Mouse (Mus musculus): ENCODE data around the gene Gjb2.
A peak's percentile ranks its signal among the peaks of the same experiment; 100 is the strongest.

Gjb2 gene

GRCm38 (mm10) chr14:57107916-57108315, 3.4 kb upstream of the Gjb2 start:
- peaks cover 15% of the 10 kb centered on the region for H3K4me1 ChIP-seq (replicated peaks; ENCODE audit: low read depth, low read length)
- H3K36me3 ChIP-seq (ENCODE audit: insufficient read depth, low read length): no peaks in the 10 kb centered on the region
- TF ChIP-seq NANOG (IDR thresholded peaks at IDR 0.05; ENCODE audit: borderline replicate concordance, low read length) (no peak), CTCF (conservative IDR thresholded peaks at IDR 0.05; ENCODE audit: low read length) (no peak), POU5F1 (IDR thresholded peaks at IDR 0.05; ENCODE audit: borderline replicate concordance, low read length) (no peak)
- peaks cover 71% of the 10 kb centered on the region for H3K27me3 ChIP-seq (ENCODE audit: insufficient read depth, low read length)
- H3K9me3 ChIP-seq (ENCODE audit: low read length): no peaks in the 10 kb centered on the region
- H3K4me3 ChIP-seq (replicated peaks; ENCODE audit: low read length): no peak overlapping the region

DNA sequence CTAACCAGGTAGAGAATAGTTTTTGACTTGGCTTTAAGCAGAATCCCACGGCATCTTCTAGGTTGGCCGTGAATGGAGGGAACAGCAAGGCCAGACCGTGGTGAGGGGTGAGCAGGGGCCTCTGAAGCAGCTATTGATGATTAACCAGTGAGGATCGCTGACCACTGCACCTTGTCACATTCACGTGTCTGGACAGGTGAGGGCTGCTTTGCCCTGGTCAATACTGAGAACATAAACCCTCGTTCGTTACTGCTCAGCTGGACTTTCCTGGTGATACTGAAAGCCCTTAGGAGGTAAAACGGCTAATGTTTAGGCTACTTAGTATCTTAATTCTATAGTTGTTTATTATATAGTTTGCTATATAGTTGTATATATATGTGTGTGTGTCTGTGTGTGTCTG, 2.6 kb upstream of the Gjb2 start:
- H3K36me3 ChIP-seq (ENCODE audit: insufficient read depth, low read length): no peaks in the 10 kb centered on the region
- no peak for TF ChIP-seq POU5F1 (IDR thresholded peaks at IDR 0.05; ENCODE audit: borderline replicate concordance, low read length)
- no peak for TF ChIP-seq CTCF (conservative IDR thresholded peaks at IDR 0.05; ENCODE audit: low read length)
- peaks cover 80% of the 10 kb centered on the region for H3K27me3 ChIP-seq (ENCODE audit: insufficient read depth, low read length)
- H3K4me1 ChIP-seq (replicated peaks; ENCODE audit: low read depth, low read length): peaks cover 15% of the 10 kb centered on the region
- no peaks in the 10 kb centered on the region for H3K9me3 ChIP-seq (ENCODE audit: low read length)
- no peak overlapping the region for H3K4me3 ChIP-seq (replicated peaks; ENCODE audit: low read length)

DNA sequence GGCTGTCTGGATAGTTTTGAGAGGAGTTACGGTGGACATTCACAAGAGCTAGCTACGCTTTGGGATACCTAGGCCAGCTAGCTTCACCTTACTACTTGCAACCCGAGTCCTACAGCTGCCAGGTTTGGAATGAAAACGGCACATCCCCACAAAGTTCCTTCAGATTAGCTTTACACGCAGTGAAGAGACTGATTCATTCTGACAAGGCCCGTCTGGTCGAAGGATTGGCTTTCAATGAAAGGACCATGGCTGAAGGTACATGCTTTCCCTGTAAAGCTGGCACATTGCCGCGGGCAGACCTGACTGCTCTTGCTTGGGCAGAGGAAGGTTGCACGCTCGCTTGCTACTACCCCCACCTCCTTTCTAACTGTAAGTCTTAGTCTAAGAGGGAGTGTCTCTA, 1.2 kb upstream of the Gjb2 start:
- TF ChIP-seq POU5F1 (IDR thresholded peaks at IDR 0.05; ENCODE audit: borderline replicate concordance, low read length): no peak
- no peak for TF ChIP-seq NANOG (IDR thresholded peaks at IDR 0.05; ENCODE audit: borderline replicate concordance, low read length)
- no peak for TF ChIP-seq CTCF (conservative IDR thresholded peaks at IDR 0.05; ENCODE audit: low read length)
- Histone ChIP-seq H3K4me1 (replicated peaks; ENCODE audit: low read depth, low read length) (peaks cover 15% of the 10 kb centered on the region), H3K4me3 (replicated peaks; ENCODE audit: low read length) (no peak overlapping the region), H3K27me3 (ENCODE audit: insufficient read depth, low read length) (peaks cover 81% of the 10 kb centered on the region), H3K9me3 (ENCODE audit: low read length) (no peaks in the 10 kb centered on the region), H3K36me3 (ENCODE audit: insufficient read depth, low read length) (no peaks in the 10 kb centered on the region)

DNA sequence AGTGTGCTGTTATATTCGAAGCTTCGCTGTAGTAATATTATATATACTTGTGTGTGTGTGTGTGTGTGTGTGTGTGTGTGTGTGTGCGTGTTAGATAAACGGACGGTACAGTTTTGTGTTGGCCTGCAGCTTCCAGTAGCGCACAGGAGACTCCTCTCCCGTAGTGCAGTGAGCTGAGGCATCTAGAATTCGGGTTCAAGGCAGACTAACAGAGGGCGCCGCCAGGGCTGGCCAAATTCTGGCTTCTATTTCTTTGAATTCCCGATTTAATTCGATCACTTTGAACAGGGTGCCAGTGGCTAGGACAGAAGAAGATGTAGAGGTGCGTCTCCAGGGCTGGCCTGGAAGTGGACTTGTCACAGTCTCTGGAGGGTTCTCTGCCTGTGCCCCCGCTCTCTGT, 609 bp upstream of the Gjb2 start:
- H3K9me3 ChIP-seq (ENCODE audit: low read length): no peaks in the 10 kb centered on the region
- H3K4me1 ChIP-seq (replicated peaks; ENCODE audit: low read depth, low read length): peaks cover 15% of the 10 kb centered on the region
- H3K27me3 ChIP-seq (ENCODE audit: insufficient read depth, low read length): peaks cover 84% of the 10 kb centered on the region
- peak overlapping the region; percentile 79 for H3K4me3 ChIP-seq (replicated peaks; ENCODE audit: low read length)
- no peak for TF ChIP-seq CTCF (conservative IDR thresholded peaks at IDR 0.05; ENCODE audit: low read length)
- no peak for TF ChIP-seq POU5F1 (IDR thresholded peaks at IDR 0.05; ENCODE audit: borderline replicate concordance, low read length)
- TF ChIP-seq NANOG (IDR thresholded peaks at IDR 0.05; ENCODE audit: borderline replicate concordance, low read length): no peak
- no peaks in the 10 kb centered on the region for H3K36me3 ChIP-seq (ENCODE audit: insufficient read depth, low read length)

DNA sequence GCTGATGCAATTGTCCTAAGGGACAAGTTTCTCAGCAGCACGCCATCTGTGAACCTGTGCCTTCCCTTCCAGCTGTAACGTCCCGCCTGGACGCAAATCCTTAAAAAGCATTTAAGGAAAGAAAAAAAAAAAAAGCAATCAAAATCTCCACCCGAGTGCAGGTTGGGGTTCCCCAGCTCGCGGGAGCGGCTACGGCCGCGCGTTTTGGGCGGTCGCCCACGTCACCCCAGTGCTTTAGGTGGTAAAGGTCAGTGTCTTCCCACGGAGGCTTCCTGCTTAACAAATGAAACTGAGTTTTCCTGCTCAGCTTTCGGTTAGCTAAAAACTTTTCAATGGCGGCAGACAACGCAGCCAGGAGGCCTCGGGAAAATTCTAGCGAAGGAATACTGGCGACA, 794 bp downstream of the Gjb2 start:
- Histone ChIP-seq H3K9me3 (ENCODE audit: low read length) (no peaks in the 10 kb centered on the region), H3K27me3 (ENCODE audit: insufficient read depth, low read length) (peaks cover 83% of the 10 kb centered on the region), H3K4me1 (replicated peaks; ENCODE audit: low read depth, low read length) (peaks cover 15% of the 10 kb centered on the region), H3K36me3 (ENCODE audit: insufficient read depth, low read length) (no peaks in the 10 kb centered on the region), H3K4me3 (replicated peaks; ENCODE audit: low read length) (peak overlapping the region; percentile 79)
- no peak for TF ChIP-seq NANOG (IDR thresholded peaks at IDR 0.05; ENCODE audit: borderline replicate concordance, low read length)
- TF ChIP-seq CTCF (conservative IDR thresholded peaks at IDR 0.05; ENCODE audit: low read length): no peak
- TF ChIP-seq POU5F1 (IDR thresholded peaks at IDR 0.05; ENCODE audit: borderline replicate concordance, low read length): no peak

DNA sequence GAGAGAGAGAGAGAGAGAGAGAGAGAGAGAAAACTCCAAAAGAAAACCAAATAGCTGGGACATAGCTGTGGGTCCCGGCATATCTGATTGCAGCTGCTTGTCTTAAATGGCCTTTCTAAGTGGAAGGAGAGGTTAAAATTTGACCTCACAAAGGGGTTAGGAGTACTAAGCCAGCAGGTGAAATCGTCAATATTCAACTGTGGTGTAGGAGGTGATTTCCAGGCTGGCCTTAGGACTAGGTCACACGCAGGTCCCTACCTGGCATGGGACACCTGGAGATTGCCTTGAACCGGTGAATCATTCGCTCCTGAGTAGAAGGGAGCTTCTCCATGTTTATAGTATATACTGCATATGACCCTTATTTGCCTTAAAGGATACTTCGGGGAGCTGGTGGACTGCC, 1.4 kb downstream of the Gjb2 start:
- H3K4me3 ChIP-seq (replicated peaks; ENCODE audit: low read length): peak overlapping the region; percentile 79; the same call in 1 of the 2 replicates
- no peak for TF ChIP-seq NANOG (IDR thresholded peaks at IDR 0.05; ENCODE audit: borderline replicate concordance, low read length)
- no peak for TF ChIP-seq POU5F1 (IDR thresholded peaks at IDR 0.05; ENCODE audit: borderline replicate concordance, low read length)
- no peak for TF ChIP-seq CTCF (conservative IDR thresholded peaks at IDR 0.05; ENCODE audit: low read length)
- H3K36me3 ChIP-seq (ENCODE audit: insufficient read depth, low read length): no peaks in the 10 kb centered on the region
- no peaks in the 10 kb centered on the region for H3K9me3 ChIP-seq (ENCODE audit: low read length)
- peaks cover 80% of the 10 kb centered on the region for H3K27me3 ChIP-seq (ENCODE audit: insufficient read depth, low read length)
- peaks cover 15% of the 10 kb centered on the region for H3K4me1 ChIP-seq (replicated peaks; ENCODE audit: low read depth, low read length)

DNA sequence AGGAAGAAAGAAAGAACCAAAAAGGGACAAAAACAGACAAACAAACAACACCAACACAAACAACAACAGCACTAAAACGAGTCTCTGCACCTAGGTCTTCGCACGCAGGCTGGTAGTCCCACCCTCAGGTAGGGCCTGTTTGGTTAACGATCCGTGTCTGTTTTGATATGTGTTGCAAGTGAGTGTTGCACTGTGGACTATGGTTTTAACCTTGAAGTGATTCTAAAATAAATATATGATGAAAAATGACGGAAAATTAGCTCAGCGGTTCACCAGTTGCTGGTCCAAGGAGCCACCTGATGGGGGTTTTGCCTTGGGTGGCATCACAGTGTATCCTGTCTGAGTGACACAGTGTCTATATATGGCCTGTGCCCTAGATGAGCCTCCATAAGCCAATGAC, 2.9 kb downstream of the Gjb2 start:
- Histone ChIP-seq H3K27me3 (ENCODE audit: insufficient read depth, low read length) (peaks cover 68% of the 10 kb centered on the region), H3K4me3 (replicated peaks; ENCODE audit: low read length) (no peak overlapping the region), H3K36me3 (ENCODE audit: insufficient read depth, low read length) (no peaks in the 10 kb centered on the region), H3K4me1 (replicated peaks; ENCODE audit: low read depth, low read length) (peaks cover 15% of the 10 kb centered on the region), H3K9me3 (ENCODE audit: low read length) (no peaks in the 10 kb centered on the region)
- TF ChIP-seq POU5F1 (IDR thresholded peaks at IDR 0.05; ENCODE audit: borderline replicate concordance, low read length) (no peak), CTCF (conservative IDR thresholded peaks at IDR 0.05; ENCODE audit: low read length) (no peak), NANOG (IDR thresholded peaks at IDR 0.05; ENCODE audit: borderline replicate concordance, low read length) (no peak)

DNA sequence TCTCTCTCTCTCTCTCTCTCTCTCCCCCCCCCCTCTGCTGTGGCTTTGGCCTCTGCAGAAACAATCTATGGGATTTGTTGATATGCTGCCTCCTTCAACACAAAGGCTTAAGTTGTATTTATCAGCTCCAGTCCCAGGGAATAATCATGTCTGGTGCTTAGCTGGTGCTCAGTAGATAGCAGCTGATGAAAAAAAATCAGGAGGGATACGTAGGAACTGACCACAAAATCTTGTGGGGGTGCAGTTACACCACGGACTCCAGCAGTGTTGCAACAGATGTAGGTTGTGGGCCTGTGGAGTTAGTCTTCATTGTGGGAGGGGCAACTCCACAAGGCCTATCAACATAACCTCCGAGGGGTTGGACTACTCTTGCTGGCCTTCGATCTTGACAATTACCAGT, 8.6 kb downstream of the Gjb2 start:
- H3K4me3 ChIP-seq (replicated peaks; ENCODE audit: low read length): no peak overlapping the region
- TF ChIP-seq CTCF (conservative IDR thresholded peaks at IDR 0.05; ENCODE audit: low read length) (no peak), POU5F1 (IDR thresholded peaks at IDR 0.05; ENCODE audit: borderline replicate concordance, low read length) (no peak), NANOG (IDR thresholded peaks at IDR 0.05; ENCODE audit: borderline replicate concordance, low read length) (no peak)
- H3K9me3 ChIP-seq (ENCODE audit: low read length): no peaks in the 10 kb centered on the region
- no peaks in the 10 kb centered on the region for H3K36me3 ChIP-seq (ENCODE audit: insufficient read depth, low read length)
- H3K4me1 ChIP-seq (replicated peaks; ENCODE audit: low read depth, low read length): peaks cover 4% of the 10 kb centered on the region; the same call in 1 of the 2 replicates
- H3K27me3 ChIP-seq (ENCODE audit: insufficient read depth, low read length): peaks cover 23% of the 10 kb centered on the region

DNA sequence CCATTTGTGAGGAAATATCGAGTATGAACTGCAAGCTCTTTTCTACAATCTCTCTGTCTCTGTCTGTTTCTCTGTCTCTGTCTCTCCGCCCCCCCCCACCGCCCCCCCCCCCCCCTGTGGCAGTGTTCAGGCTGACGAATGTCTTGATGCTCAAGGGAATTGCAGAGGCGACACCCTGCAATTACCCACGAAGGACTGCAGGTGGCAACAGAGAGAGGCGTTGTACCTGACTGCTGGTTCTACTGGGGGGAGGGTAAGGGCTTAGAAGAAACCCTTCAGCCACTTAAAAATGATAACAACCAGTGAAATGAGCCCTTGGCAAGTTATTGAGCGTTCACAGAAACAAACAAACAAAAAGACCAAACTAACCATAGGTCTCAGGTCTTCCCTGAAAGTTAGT, 11.5 kb downstream of the Gjb2 start:
- Histone ChIP-seq H3K4me3 (replicated peaks; ENCODE audit: low read length) (no peak overlapping the region), H3K36me3 (ENCODE audit: insufficient read depth, low read length) (no peaks in the 10 kb centered on the region), H3K4me1 (replicated peaks; ENCODE audit: low read depth, low read length) (peaks cover 4% of the 10 kb centered on the region; the same call in 1 of the 2 replicates), H3K27me3 (ENCODE audit: insufficient read depth, low read length) (peaks cover 10% of the 10 kb centered on the region), H3K9me3 (ENCODE audit: low read length) (no peaks in the 10 kb centered on the region)
- no peak for TF ChIP-seq POU5F1 (IDR thresholded peaks at IDR 0.05; ENCODE audit: borderline replicate concordance, low read length)
- TF ChIP-seq CTCF (conservative IDR thresholded peaks at IDR 0.05; ENCODE audit: low read length): peak; percentile 62
- TF ChIP-seq NANOG (IDR thresholded peaks at IDR 0.05; ENCODE audit: borderline replicate concordance, low read length): no peak

All from E14TG2a.4 (cell line).